Mouse (Mus musculus): ENCODE measurements around the gene Acbd5. TPM values are rescaled to one million over a fixed set of nuclear protein-coding genes. Genes with fewer than 3 reads are reported as not detected.
A peak's percentile ranks its signal among the peaks of the same experiment; 100 is the strongest.

Gene Acbd5
- polyA plus RNA-seq (2015; fragmentation: Nextera tagmentation; extraction: Ambion mirVana): 32.0 and 32.1 TPM in 2 replicates

GRCm38 (mm10) chr2:23067552-23068369 is at the start of gene Acbd5:
Gene Acbd5 (plus strand): TSS chr2:23068167.
- H3K9ac ChIP-seq (ENCODE audit: low read length): peak within 1 kb of the TSS; percentile 72
- no peaks in the 10 kb centered on the region for H3K27me3 ChIP-seq (ENCODE audit: control insufficient read depth, insufficient read depth, low read depth, low read length)
- peak within 1 kb of the TSS; percentile 56 for H3K4me3 ChIP-seq (ENCODE audit: low read length)
- H3K36me3 ChIP-seq (ENCODE audit: control insufficient read depth, insufficient read depth, low read length): no peaks in the 10 kb centered on the region
- peak within 1 kb of the TSS; percentile 91 for H3K4me2 ChIP-seq (ENCODE audit: low read depth, low read length)
- peak; percentile 97 for ATAC-seq (ENCODE audit: low read depth)
- no peaks in the 10 kb centered on the region for H3K4me1 ChIP-seq (replicated peaks; ENCODE audit: control insufficient read depth, insufficient read depth, low read length)
- WGBS: 1% methylated on average over 34 of the region's 34 CpGs
- H3K27ac ChIP-seq (ENCODE audit: low read length): peak within 1 kb of the TSS; percentile 92
- no peaks in the 10 kb centered on the region for H3K9me3 ChIP-seq (ENCODE audit: control insufficient read depth, low read length)

- Histone ChIP-seq H3K27me3 (ENCODE audit: control insufficient read depth, insufficient read depth, low read depth, low read length) (no peaks in the 10 kb centered on the region), H3K4me1 (replicated peaks; ENCODE audit: control insufficient read depth, insufficient read depth, low read length) (peaks cover 11% of the 10 kb centered on the region), H3K4me3 (ENCODE audit: low read length) (no peak overlapping the region), H3K4me2 (ENCODE audit: low read depth, low read length) (no peak overlapping the region), H3K36me3 (ENCODE audit: control insufficient read depth, insufficient read depth, low read length) (no peaks in the 10 kb centered on the region), H3K9me3 (ENCODE audit: control insufficient read depth, low read length) (no peaks in the 10 kb centered on the region), H3K27ac (ENCODE audit: low read length) (no peak overlapping the region), H3K9ac (ENCODE audit: low read length) (no peak overlapping the region)
- ATAC-seq (ENCODE audit: low read depth): no peak
- 79% methylated on average over 2 of the region's 2 CpGs for WGBS
These were observed 48.8 kb upstream of the Acbd5 start for GRCm38 (mm10) chr2:23019170-23019569.

GRCm38 (mm10) chr2:23021320-23021719 is 46.6 kb upstream of the Acbd5 start:
- no peak overlapping the region for H3K9ac ChIP-seq (ENCODE audit: low read length)
- no peak overlapping the region for H3K27ac ChIP-seq (ENCODE audit: low read length)
- no peaks in the 10 kb centered on the region for H3K27me3 ChIP-seq (ENCODE audit: control insufficient read depth, insufficient read depth, low read depth, low read length)
- no peaks in the 10 kb centered on the region for H3K36me3 ChIP-seq (ENCODE audit: control insufficient read depth, insufficient read depth, low read length)
- no peak overlapping the region for H3K4me3 ChIP-seq (ENCODE audit: low read length)
- peaks cover 4% of the 10 kb centered on the region for H3K4me1 ChIP-seq (replicated peaks; ENCODE audit: control insufficient read depth, insufficient read depth, low read length)
- WGBS: 86% methylated on average over 4 of the region's 4 CpGs
- H3K4me2 ChIP-seq (ENCODE audit: low read depth, low read length): no peak overlapping the region
- ATAC-seq (ENCODE audit: low read depth): no peak
- no peaks in the 10 kb centered on the region for H3K9me3 ChIP-seq (ENCODE audit: control insufficient read depth, low read length)

DNA sequence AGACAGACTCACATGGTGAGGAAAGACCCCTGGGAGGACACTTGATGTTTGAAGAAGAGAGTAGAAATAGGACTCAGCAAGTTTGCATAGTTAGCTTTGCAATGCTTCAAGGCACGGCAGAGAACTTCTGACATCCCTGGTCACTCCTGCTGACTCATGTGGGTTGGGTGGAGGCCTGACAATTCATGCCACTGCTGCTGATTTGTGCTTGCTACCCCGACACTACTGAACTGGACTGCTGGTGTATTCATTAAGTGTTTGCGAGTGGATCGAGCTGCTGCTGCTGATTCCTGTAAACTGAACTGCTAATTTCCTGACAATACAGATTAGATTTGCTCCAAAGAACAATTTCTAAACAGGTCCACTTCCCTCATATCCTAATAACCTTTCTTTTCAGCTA is 46.2 kb upstream of the Acbd5 start:
- H3K4me3 ChIP-seq (ENCODE audit: low read length): no peak overlapping the region
- no peaks in the 10 kb centered on the region for H3K27me3 ChIP-seq (ENCODE audit: control insufficient read depth, insufficient read depth, low read depth, low read length)
- H3K36me3 ChIP-seq (ENCODE audit: control insufficient read depth, insufficient read depth, low read length): no peaks in the 10 kb centered on the region
- H3K4me1 ChIP-seq (replicated peaks; ENCODE audit: control insufficient read depth, insufficient read depth, low read length): no peaks in the 10 kb centered on the region; the same call in 1 of the 2 replicates
- H3K27ac ChIP-seq (ENCODE audit: low read length): no peak overlapping the region
- H3K4me2 ChIP-seq (ENCODE audit: low read depth, low read length): no peak overlapping the region
- H3K9me3 ChIP-seq (ENCODE audit: control insufficient read depth, low read length): no peaks in the 10 kb centered on the region
- WGBS: 39% methylated on average over 4 of the region's 4 CpGs
- ATAC-seq (ENCODE audit: low read depth): no peak
- no peak overlapping the region for H3K9ac ChIP-seq (ENCODE audit: low read length)

GRCm38 (mm10) chr2:23023023-23023422 is 44.9 kb upstream of the Acbd5 start:
- Histone ChIP-seq H3K27ac (ENCODE audit: low read length) (no peak overlapping the region), H3K9me3 (ENCODE audit: control insufficient read depth, low read length) (no peaks in the 10 kb centered on the region), H3K9ac (ENCODE audit: low read length) (no peak overlapping the region), H3K36me3 (ENCODE audit: control insufficient read depth, insufficient read depth, low read length) (no peaks in the 10 kb centered on the region), H3K4me2 (ENCODE audit: low read depth, low read length) (no peak overlapping the region), H3K4me1 (replicated peaks; ENCODE audit: control insufficient read depth, insufficient read depth, low read length) (no peaks in the 10 kb centered on the region), H3K4me3 (ENCODE audit: low read length) (no peak overlapping the region), H3K27me3 (ENCODE audit: control insufficient read depth, insufficient read depth, low read depth, low read length) (no peaks in the 10 kb centered on the region)
- WGBS: 93% methylated on average over 3 of the region's 3 CpGs
- ATAC-seq (ENCODE audit: low read depth): no peak

DNA sequence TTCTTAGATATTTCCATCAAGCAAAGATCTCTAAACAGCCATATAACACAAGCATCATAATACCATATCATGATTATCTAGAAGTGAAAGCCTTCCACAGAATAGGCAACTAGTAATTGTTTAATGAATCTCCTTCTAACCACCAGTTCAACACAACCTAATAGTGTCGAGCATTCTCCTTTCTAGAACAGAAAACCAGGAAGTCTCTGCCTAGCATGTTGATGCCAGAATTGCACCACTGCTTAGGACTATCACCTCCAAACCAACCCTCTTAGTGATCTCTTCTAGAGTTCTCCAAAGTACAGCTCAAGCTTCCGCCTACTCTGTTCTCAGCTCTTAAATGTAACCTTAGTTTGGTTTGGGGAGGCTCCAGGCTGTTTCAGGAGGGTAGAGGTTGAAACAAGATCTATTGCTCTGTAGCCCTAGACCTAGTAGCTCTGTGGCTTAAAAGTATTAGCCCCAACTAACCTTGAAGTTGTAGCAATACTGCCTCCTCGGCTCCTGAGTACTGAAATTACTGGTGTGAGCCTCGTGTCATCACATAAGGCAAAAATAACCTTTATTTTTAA is 44.2 kb upstream of the Acbd5 start:
- no peak overlapping the region for H3K27ac ChIP-seq (ENCODE audit: low read length)
- no peak overlapping the region for H3K4me2 ChIP-seq (ENCODE audit: low read depth, low read length)
- H3K4me1 ChIP-seq (replicated peaks; ENCODE audit: control insufficient read depth, insufficient read depth, low read length): no peaks in the 10 kb centered on the region
- no peaks in the 10 kb centered on the region for H3K9me3 ChIP-seq (ENCODE audit: control insufficient read depth, low read length)
- no peak for ATAC-seq (ENCODE audit: low read depth)
- H3K4me3 ChIP-seq (ENCODE audit: low read length): no peak overlapping the region
- no peak overlapping the region for H3K9ac ChIP-seq (ENCODE audit: low read length)
- WGBS: 89% methylated on average over 4 of the region's 4 CpGs
- no peaks in the 10 kb centered on the region for H3K36me3 ChIP-seq (ENCODE audit: control insufficient read depth, insufficient read depth, low read length)
- no peaks in the 10 kb centered on the region for H3K27me3 ChIP-seq (ENCODE audit: control insufficient read depth, insufficient read depth, low read depth, low read length)

DNA sequence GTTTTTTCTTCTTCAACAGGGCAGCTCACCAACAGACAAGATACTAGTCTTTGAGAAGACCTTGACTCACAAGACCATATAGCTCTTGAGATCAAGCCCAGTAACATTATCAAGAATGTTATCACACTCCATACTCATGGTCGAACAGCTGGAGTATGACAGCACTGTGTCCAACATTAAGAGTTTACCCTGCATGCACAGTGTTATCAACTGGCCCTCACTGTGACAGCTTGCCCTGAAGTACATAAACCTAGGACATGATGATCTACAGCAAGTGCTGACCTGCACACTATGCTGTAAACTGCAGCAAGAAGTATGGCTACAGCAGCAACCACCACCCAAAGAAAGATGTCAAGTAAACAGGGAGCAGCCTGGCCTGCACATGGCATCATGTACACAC is 41.6 kb upstream of the Acbd5 start:
- Histone ChIP-seq H3K36me3 (ENCODE audit: control insufficient read depth, insufficient read depth, low read length) (no peaks in the 10 kb centered on the region), H3K27ac (ENCODE audit: low read length) (no peak overlapping the region), H3K27me3 (ENCODE audit: control insufficient read depth, insufficient read depth, low read depth, low read length) (no peaks in the 10 kb centered on the region), H3K4me3 (ENCODE audit: low read length) (no peak overlapping the region), H3K9me3 (ENCODE audit: control insufficient read depth, low read length) (no peaks in the 10 kb centered on the region), H3K4me2 (ENCODE audit: low read depth, low read length) (no peak overlapping the region), H3K9ac (ENCODE audit: low read length) (no peak overlapping the region), H3K4me1 (replicated peaks; ENCODE audit: control insufficient read depth, insufficient read depth, low read length) (no peaks in the 10 kb centered on the region)
- 60% methylated on average over 1 of the region's 1 CpGs for WGBS
- ATAC-seq (ENCODE audit: low read depth): no peak

GRCm38 (mm10) chr2:23028826-23029225 is 39.1 kb upstream of the Acbd5 start:
- H3K27me3 ChIP-seq (ENCODE audit: control insufficient read depth, insufficient read depth, low read depth, low read length): no peaks in the 10 kb centered on the region
- no peak for ATAC-seq (ENCODE audit: low read depth)
- no peaks in the 10 kb centered on the region for H3K4me1 ChIP-seq (replicated peaks; ENCODE audit: control insufficient read depth, insufficient read depth, low read length)
- no peaks in the 10 kb centered on the region for H3K9me3 ChIP-seq (ENCODE audit: control insufficient read depth, low read length)
- no peaks in the 10 kb centered on the region for H3K36me3 ChIP-seq (ENCODE audit: control insufficient read depth, insufficient read depth, low read length)
- H3K4me3 ChIP-seq (ENCODE audit: low read length): no peak overlapping the region
- WGBS: 88% methylated on average over 4 of the region's 4 CpGs
- H3K4me2 ChIP-seq (ENCODE audit: low read depth, low read length): no peak overlapping the region
- H3K9ac ChIP-seq (ENCODE audit: low read length): no peak overlapping the region
- no peak overlapping the region for H3K27ac ChIP-seq (ENCODE audit: low read length)

- 99% methylated on average over 4 of the region's 4 CpGs for WGBS
- Histone ChIP-seq H3K9ac (ENCODE audit: low read length) (no peak overlapping the region), H3K4me3 (ENCODE audit: low read length) (no peak overlapping the region), H3K27me3 (ENCODE audit: control insufficient read depth, insufficient read depth, low read depth, low read length) (no peaks in the 10 kb centered on the region), H3K4me2 (ENCODE audit: low read depth, low read length) (no peak overlapping the region), H3K4me1 (replicated peaks; ENCODE audit: control insufficient read depth, insufficient read depth, low read length) (no peaks in the 10 kb centered on the region), H3K36me3 (ENCODE audit: control insufficient read depth, insufficient read depth, low read length) (no peaks in the 10 kb centered on the region), H3K9me3 (ENCODE audit: control insufficient read depth, low read length) (no peaks in the 10 kb centered on the region), H3K27ac (ENCODE audit: low read length) (no peak overlapping the region)
- no peak for ATAC-seq (ENCODE audit: low read depth)
These were observed 37.3 kb upstream of the Acbd5 start for GRCm38 (mm10) chr2:23030631-23031030.

All from lung, embryonic 16.5 days (tissue).